Mouse (Mus musculus) C2C12 (cell line): ENCODE measurements around the gene Nox3.

ENCODE experiments used
- CEBPB ChIP-seq: IDR thresholded peaks from one replicate; pipeline ENCODE4 v1.6.1; 2011; ENCODE audit warnings: low read depth, mild to moderate bottlenecking, control low read depth, moderate library complexity
- CTCF ChIP-seq: IDR thresholded peaks from one replicate; pipeline ENCODE4 v1.5.1; 2011; ENCODE audit not compliant: control insufficient read depth, insufficient read depth, insufficient read length
- FOSL1 ChIP-seq: IDR thresholded peaks from one replicate; pipeline ENCODE4 v1.8.0; 2011; ENCODE audit warnings: mild to moderate bottlenecking, low read length; ENCODE audit not compliant: poor library complexity, insufficient read depth, severe bottlenecking
- MAX ChIP-seq: IDR thresholded peaks from one replicate; pipeline ENCODE4 v1.6.1; 2011; ENCODE audit warnings: mild to moderate bottlenecking, control low read depth
- MYOD1 ChIP-seq: IDR thresholded peaks from one replicate; pipeline ENCODE4 v1.6.1; 2011; ENCODE audit warnings: low read depth; ENCODE audit not compliant: control insufficient read depth, insufficient read length
- MYOG ChIP-seq: IDR thresholded peaks from one replicate; pipeline ENCODE4 v1.6.1; 2011; ENCODE audit not compliant: control insufficient read depth, insufficient read length; ENCODE audit errors: extremely low read depth
- USF1 ChIP-seq: IDR thresholded peaks from one replicate; pipeline ENCODE4 v1.6.1; 2011; ENCODE audit warnings: low read depth, mild to moderate bottlenecking, control low read depth, moderate library complexity

- TF ChIP-seq MAX (no peak), CTCF (no peak), MYOD1 (no peak), MYOG (no peak), USF1 (no peak), FOSL1 (no peak), CEBPB (no peak)
Measured at GRCm38 (mm10) chr17:3690499-3691258, 5.4 kb downstream of the Nox3 start.
